Mouse (Mus musculus): ENCODE data around the gene Polr2a.
"Not testable (repeated sequence)": the region's sequence is repeated elsewhere in the genome, so short reads cannot be mapped to it uniquely, and the experiment has no call there.

Gene Polr2a

GRCm38 (mm10) chr11:69754701-69755100 lies 3.7 kb downstream of the Polr2a start:
- peak in 1 of 2 experiments; percentile 65 for DNase-seq (ENCODE audit: low read depth in 2 of 2, low spot score in 2 of 2)

GRCm38 (mm10) chr11:69754233-69754632 lies 4.2 kb downstream of the Polr2a start:
- DNase-seq (ENCODE audit: low read depth in 2 of 2, low spot score in 2 of 2), result no peak

GRCm38 (mm10) chr11:69752686-69753085 lies 5.8 kb downstream of the Polr2a start:
- no peak for DNase-seq (ENCODE audit: low read depth in 2 of 2, low spot score in 2 of 2)

GRCm38 (mm10) chr11:69751635-69752034 lies 6.8 kb downstream of the Polr2a start:
- DNase-seq (ENCODE audit: low read depth in 2 of 2, low spot score in 2 of 2), result no peak

GRCm38 (mm10) chr11:69731408-69731807 lies 27.0 kb downstream of the Polr2a start:
- not testable (repeated sequence) for DNase-seq (ENCODE audit: low read depth in 2 of 2, low spot score in 2 of 2)

GRCm38 (mm10) chr11:69729063-69729462 lies 29.4 kb downstream of the Polr2a start:
- DNase-seq (ENCODE audit: low read depth in 2 of 2, low spot score in 2 of 2), result peak; percentile 63 to 75

- no peak for DNase-seq (ENCODE audit: low read depth in 2 of 2, low spot score in 2 of 2)
These were observed 32.5 kb downstream of the Polr2a start for GRCm38 (mm10) chr11:69725951-69726350.

- no peak for DNase-seq (ENCODE audit: low read depth in 2 of 2, low spot score in 2 of 2)
These were observed 35.4 kb downstream of the Polr2a start for GRCm38 (mm10) chr11:69723074-69723473.

GRCm38 (mm10) chr11:69720852-69721251 lies 37.6 kb downstream of the Polr2a start:
- no peak for DNase-seq (ENCODE audit: low read depth in 2 of 2, low spot score in 2 of 2)

GRCm38 (mm10) chr11:69719423-69719822 lies 39.0 kb downstream of the Polr2a start:
- DNase-seq (ENCODE audit: low read depth in 2 of 2, low spot score in 2 of 2), result no peak

- DNase-seq (ENCODE audit: low read depth in 2 of 2, low spot score in 2 of 2), result no peak
These were observed 39.8 kb downstream of the Polr2a start for GRCm38 (mm10) chr11:69718661-69719060.

GRCm38 (mm10) chr11:69716953-69717352 lies 41.5 kb downstream of the Polr2a start:
- DNase-seq (ENCODE audit: low read depth in 2 of 2, low spot score in 2 of 2), result no peak

- DNase-seq (ENCODE audit: low read depth in 2 of 2, low spot score in 2 of 2), result no peak
These were observed 42.5 kb downstream of the Polr2a start for GRCm38 (mm10) chr11:69715929-69716328.

- DNase-seq (ENCODE audit: low read depth in 2 of 2, low spot score in 2 of 2), result peak; percentile 11 to 24
These were observed 43.0 kb downstream of the Polr2a start for GRCm38 (mm10) chr11:69715482-69715881.

GRCm38 (mm10) chr11:69714636-69715329 lies 43.7 kb downstream of the Polr2a start:
- no peak for DNase-seq (ENCODE audit: low read depth in 2 of 2, low spot score in 2 of 2)

GRCm38 (mm10) chr11:69712954-69713672 lies 45.3 kb downstream of the Polr2a start:
- no peak for DNase-seq (ENCODE audit: low read depth in 2 of 2, low spot score in 2 of 2)

GRCm38 (mm10) chr11:69711082-69711481 lies 47.4 kb downstream of the Polr2a start:
- DNase-seq (ENCODE audit: low read depth in 2 of 2, low spot score in 2 of 2), result no peak

- DNase-seq (ENCODE audit: low read depth in 2 of 2, low spot score in 2 of 2), result no peak
These were observed 48.0 kb downstream of the Polr2a start for GRCm38 (mm10) chr11:69710470-69710869.

GRCm38 (mm10) chr11:69709554-69710446 lies 48.6 kb downstream of the Polr2a start:
- no peak for DNase-seq (ENCODE audit: low read depth in 2 of 2, low spot score in 2 of 2)

- no peak for DNase-seq (ENCODE audit: low read depth in 2 of 2, low spot score in 2 of 2)
These were observed 49.7 kb downstream of the Polr2a start for GRCm38 (mm10) chr11:69708614-69709265.

GRCm38 (mm10) chr11:69707873-69708381 lies 50.5 kb downstream of the Polr2a start:
- DNase-seq (ENCODE audit: low read depth in 2 of 2, low spot score in 2 of 2), result no peak

All from CD8-positive naive resting alpha-beta T cell, adult 2 months (primary cell).